Mouse (Mus musculus) lung, adult 10 weeks (tissue): Measurements from ENCODE around the gene A030005L19Rik. TPM values are rescaled to one million over a fixed set of nuclear protein-coding genes. Genes with fewer than 3 reads are reported as not detected.

ENCODE experiments used
- polyA plus RNA-seq: library from polyadenylated mRNA; stranded (reverse); fragments of 350-450 nt; fragmentation: Illumina TruSeq; extraction: RNeasy Lipid Tissue Mini Kit (QIAGEN cat#74804); gene quantifications from one replicate; pipeline ENCODE4 v1.2.3, GENCODE M21; 2014; ENCODE audit warnings: low read depth, low replicate concordance; ENCODE audit not compliant: insufficient read depth

The A030005L19Rik gene
- not detected for polyA plus RNA-seq

DNA sequence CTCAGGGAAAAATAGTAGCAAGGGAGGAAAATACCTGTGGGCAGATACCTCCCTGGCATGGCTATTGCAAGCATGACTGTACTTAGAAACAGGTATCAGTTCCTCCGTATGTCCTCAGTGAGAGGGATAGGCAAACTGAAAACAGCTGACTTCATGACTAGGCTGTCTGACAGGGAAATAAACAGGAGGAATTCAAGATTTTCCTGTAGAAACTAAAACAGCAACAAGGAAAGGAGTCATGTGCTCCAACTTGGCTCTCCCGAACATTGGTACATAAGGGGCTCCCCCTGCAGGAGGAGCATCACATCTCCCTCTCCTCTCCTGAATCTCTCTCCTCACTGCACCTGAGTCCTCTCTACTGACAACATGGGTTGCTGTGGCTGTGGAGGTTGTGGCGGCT lies at the start of gene A030005L19Rik:
Gene A030005L19Rik, plus strand, starts transcription at position 301 of the 400 bp plus-strand sequence.

DNA sequence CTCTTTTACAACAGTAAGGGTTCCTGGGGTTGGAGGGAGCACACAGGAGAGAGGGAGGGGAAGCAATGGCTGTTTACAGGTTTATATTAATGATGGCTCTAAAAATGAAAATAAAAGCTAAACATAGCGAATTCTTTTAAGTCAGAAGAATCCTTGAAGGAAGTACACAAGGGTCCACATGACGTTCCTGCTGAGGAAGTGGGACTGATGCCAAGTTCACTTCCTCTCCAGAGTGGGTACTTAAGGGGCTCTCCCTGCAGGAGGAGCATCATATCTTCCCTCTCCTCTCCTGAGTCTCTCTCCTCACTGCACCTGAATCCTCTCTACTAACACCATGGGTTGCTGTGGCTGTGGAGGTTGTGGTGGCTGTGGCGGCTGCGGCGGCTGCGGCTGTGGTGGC lies 11.5 kb downstream of the A030005L19Rik start, which contains the start of gene A030014E15Rik:
Gene A030014E15Rik, plus strand, starts transcription at position 268 of the 400 bp plus-strand sequence.

DNA sequence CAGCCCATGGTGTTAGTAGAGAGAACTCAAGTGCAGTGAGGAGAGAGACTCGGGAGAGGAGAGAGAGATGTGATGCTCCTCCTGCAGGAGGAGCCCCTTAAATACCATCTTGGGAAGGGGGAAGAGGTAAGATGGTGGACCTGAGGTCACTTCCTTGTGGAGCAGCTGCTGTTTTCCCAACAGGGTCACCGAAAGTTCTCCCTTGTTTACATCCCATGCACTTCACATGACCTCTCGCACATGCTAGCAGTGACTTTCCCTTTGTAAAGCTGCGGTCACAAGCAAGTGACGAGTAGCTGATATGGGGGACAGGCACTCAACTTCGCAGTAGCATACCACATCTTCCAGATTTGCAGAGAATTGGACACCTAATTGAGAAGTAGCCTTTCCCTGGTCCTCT lies 18.2 kb downstream of the A030005L19Rik start, which contains the start of gene Gm6217:
Gene Gm6217, minus strand, starts transcription at position 74 of the 400 bp plus-strand sequence.

DNA sequence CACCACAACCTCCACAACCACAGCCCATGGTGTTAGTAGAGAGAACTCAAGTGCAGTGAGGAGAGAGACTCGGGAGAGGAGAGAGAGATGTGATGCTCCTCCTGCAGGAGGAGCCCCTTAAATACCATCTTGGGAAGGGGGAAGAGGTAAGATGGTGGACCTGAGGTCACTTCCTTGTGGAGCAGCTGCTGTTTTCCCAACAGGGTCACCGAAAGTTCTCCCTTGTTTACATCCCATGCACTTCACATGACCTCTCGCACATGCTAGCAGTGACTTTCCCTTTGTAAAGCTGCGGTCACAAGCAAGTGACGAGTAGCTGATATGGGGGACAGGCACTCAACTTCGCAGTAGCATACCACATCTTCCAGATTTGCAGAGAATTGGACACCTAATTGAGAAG lies 30.2 kb downstream of the A030005L19Rik start, which contains the start of gene A030003K21Rik:
Gene A030003K21Rik, minus strand, starts transcription at position 94 of the 400 bp plus-strand sequence.

DNA sequence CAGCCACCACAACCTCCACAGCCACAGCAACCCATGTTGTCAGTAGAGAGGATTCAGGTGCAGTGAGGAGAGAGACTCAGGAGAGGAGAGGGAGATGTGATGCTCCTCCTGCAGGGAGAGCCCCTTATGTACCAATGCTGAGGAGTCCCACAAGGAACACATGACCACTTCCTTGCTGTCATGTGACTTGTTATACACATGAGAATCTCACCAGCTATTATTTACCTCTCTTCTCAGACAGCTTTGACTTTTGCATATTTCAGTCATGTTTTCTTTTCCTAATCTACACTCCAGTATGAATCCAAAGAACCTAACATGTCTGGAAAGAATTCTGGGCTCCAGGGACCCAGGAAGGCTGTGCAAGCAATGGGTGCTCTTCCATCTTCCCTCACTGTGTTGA lies 42.8 kb downstream of the A030005L19Rik start, which contains the start of gene Gm7544:
Gene Gm7544, minus strand, starts transcription at position 101 of the 400 bp plus-strand sequence.

DNA sequence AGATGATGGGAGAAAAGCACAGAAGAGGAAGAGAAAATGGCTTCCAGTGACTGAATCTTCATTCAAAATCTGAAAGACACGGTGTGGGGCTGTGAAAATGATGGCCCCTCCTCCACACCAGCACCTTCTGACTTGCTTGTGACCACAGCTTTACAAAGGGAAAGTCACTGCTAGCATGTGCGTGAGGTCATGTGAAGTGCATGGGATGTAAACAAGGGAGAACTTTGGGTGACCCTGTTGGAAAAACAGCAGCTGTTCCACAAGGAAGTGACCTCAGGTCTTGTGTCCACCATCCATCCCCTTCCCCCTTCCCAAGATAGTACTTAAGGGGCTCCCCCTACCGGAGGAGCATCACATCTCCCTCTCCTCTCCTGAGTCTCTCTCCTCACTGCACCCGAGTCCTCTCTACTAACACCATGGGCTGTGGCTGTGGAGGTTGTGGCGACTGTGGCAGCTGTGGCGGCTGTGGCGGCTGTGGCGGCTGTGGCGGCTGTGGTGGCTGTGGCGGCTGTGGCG lies 46.8 kb downstream of the A030005L19Rik start, which contains the start of gene Gm47955:
Gene Gm47955, plus strand, starts transcription at position 417 of the 516 bp plus-strand sequence.

Other genes with a start within 250 kb of the A030005L19Rik start
- gene Mff, start 188.4 kb upstream of the A030005L19Rik start, polyA plus RNA-seq: 96.3 TPM
- gene Tm4sf20, start 144.9 kb upstream of the A030005L19Rik start, polyA plus RNA-seq: not detected
- not detected for gene Gm47791, start 142.1 kb upstream of the A030005L19Rik start, polyA plus RNA-seq
- gene Agfg1, start 73.8 kb upstream of the A030005L19Rik start, polyA plus RNA-seq: 30.7 TPM
- not detected for gene A030014E15Rik, start 11.6 kb downstream of the A030005L19Rik start, polyA plus RNA-seq
- gene Gm6217, start 18.1 kb downstream of the A030005L19Rik start, polyA plus RNA-seq: not detected
- not detected for gene A030003K21Rik, start 30.1 kb downstream of the A030005L19Rik start, polyA plus RNA-seq
- gene Gm7544, start 42.7 kb downstream of the A030005L19Rik start, polyA plus RNA-seq: not detected
- not detected for gene Gm47955, start 47.0 kb downstream of the A030005L19Rik start, polyA plus RNA-seq
- not detected for gene Gm47959, start 87.2 kb downstream of the A030005L19Rik start, polyA plus RNA-seq
- 2.5 TPM for gene Slc19a3, start 125.1 kb downstream of the A030005L19Rik start, polyA plus RNA-seq
- not detected for gene Krtap28-10, start 129.2 kb downstream of the A030005L19Rik start, polyA plus RNA-seq
- 0.33 TPM for gene Gm47969, start 131.6 kb downstream of the A030005L19Rik start, polyA plus RNA-seq
- gene A030005K14Rik, start 146.1 kb downstream of the A030005L19Rik start, polyA plus RNA-seq: not detected
- not detected for gene Krtap28-13, start 147.6 kb downstream of the A030005L19Rik start, polyA plus RNA-seq
- 1.2 TPM for gene Ccl20, start 203.4 kb downstream of the A030005L19Rik start, polyA plus RNA-seq
- 3.6 TPM for gene Daw1, start 246.4 kb downstream of the A030005L19Rik start, polyA plus RNA-seq